Mouse (Mus musculus): ENCODE measurements around the gene Apex2. TPM values are rescaled to one million over a fixed set of nuclear protein-coding genes. Genes with fewer than 3 reads are reported as not detected.
"Not testable (repeated sequence)": the region's sequence is repeated elsewhere in the genome, so short reads cannot be mapped to it uniquely, and the experiment has no call there.

Gene Apex2
- polyA plus RNA-seq, 1 experiment = 14.3 TPM

- not testable (repeated sequence) for DNase-seq (ENCODE audit: low read depth)
Measured at GRCm38 (mm10) chrX:150487811-150488210, 101.9 kb downstream of the Apex2 start.

GRCm38 (mm10) chrX:150486314-150487030 is 103.2 kb downstream of the Apex2 start:
- not testable (repeated sequence) for DNase-seq (ENCODE audit: low read depth)

GRCm38 (mm10) chrX:150477854-150478780 is 111.6 kb downstream of the Apex2 start:
- no peak for DNase-seq (ENCODE audit: low read depth)

- DNase-seq (ENCODE audit: low read depth) = no peak
Measured at GRCm38 (mm10) chrX:150471416-150471815, 118.3 kb downstream of the Apex2 start.

Other genes with a start within 250 kb of the Apex2 start
- gene Tmem29, start 130.7 kb downstream of the Apex2 start, polyA plus RNA-seq (2012; rRNA removed) = 8.1 and 9.3 TPM in 2 replicates
- 14.5 and 37.8 TPM in 2 replicates for gene Alas2, start 42.5 kb downstream of the Apex2 start, polyA plus RNA-seq (2012; rRNA removed)
- gene Pfkfb1, start 1.6 kb downstream of the Apex2 start, polyA plus RNA-seq (2012; rRNA removed) = 32.4 and 43.8 TPM in 2 replicates
- gene Tro, start 67.7 kb upstream of the Apex2 start, polyA plus RNA-seq (2012; rRNA removed) = 1.6 and 2.0 TPM in 2 replicates
- gene Maged2, start 224.5 kb upstream of the Apex2 start, polyA plus RNA-seq (2012; rRNA removed) = 37.8 and 46.0 TPM in 2 replicates

All from gonadal fat pad, adult 2 months (tissue).